Mouse (Mus musculus) embryonic fibroblast, embryonic 13.5 days (primary cell): ENCODE results near the gene Mob4.

Experiments used
- CTCF ChIP-seq: IDR thresholded peaks from 2 replicates; pipeline ENCODE4 v1.5.1; 2011; ENCODE audit warnings: mild to moderate bottlenecking, control low read depth, low read length, moderate library complexity, borderline replicate concordance; ENCODE audit not compliant: insufficient read depth
- POLR2A ChIP-seq: IDR thresholded peaks from 2 replicates; pipeline ENCODE4 v1.6.1; 2011; ENCODE audit warnings: low read depth, mild to moderate bottlenecking, control low read depth, low read length, moderate library complexity

DNA sequence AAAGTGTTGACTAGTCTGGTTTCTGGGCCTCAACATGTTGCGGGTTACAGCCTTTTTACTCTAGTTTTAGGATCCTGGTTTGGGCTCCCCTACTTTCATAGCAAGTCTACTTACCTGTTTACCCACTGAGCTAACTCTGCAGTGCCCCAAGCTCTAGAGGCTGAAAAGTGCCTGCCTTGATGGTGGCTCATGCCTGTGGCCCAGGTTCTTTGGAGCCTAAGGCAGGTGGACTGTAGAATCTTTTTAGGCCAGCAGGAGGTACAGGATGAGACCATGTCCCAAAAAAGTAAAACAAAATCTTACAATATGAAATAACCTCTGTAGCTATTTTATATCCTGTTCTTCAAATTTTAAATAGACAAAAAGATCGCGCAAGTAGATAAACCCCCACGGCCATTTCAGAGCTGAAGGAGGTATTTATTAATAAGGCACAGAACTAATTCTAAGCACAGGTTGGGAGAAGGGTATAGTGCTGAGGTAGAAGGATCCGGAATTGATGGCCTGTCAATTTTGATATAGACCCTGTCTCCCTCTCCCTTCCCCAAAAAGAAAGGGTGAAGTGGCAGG is 41.5 kb upstream of the Mob4 start:
- TF ChIP-seq POLR2A (no peak), CTCF (no peak)
